Mouse (Mus musculus) retina, adult 2 months (tissue): Measurements from ENCODE around the gene Etnk1.

ENCODE experiments used
- DNase-seq: peaks from one replicate; pipeline ENCODE4 v3.0.0-alpha.2; 2012; ENCODE audit warnings: low read depth, low spot score

Etnk1 gene

GRCm38 (mm10) chr6:143212766-143213165 lies 45.7 kb downstream of the Etnk1 start:
- DNase-seq, result no peak

- no peak for DNase-seq
These were observed 46.4 kb downstream of the Etnk1 start for GRCm38 (mm10) chr6:143213461-143213860.

GRCm38 (mm10) chr6:143216221-143216620 lies 49.2 kb downstream of the Etnk1 start:
- DNase-seq, result no peak

- DNase-seq, result peak; percentile 40
These were observed 52.3 kb downstream of the Etnk1 start for GRCm38 (mm10) chr6:143219347-143219746.

- DNase-seq, result no peak
These were observed 54.2 kb downstream of the Etnk1 start for GRCm38 (mm10) chr6:143221245-143221644.

- no peak for DNase-seq
These were observed 57.0 kb downstream of the Etnk1 start for GRCm38 (mm10) chr6:143224057-143224456.

- no peak for DNase-seq
These were observed 57.9 kb downstream of the Etnk1 start for GRCm38 (mm10) chr6:143224885-143225284.

GRCm38 (mm10) chr6:143228696-143229095 lies 61.7 kb downstream of the Etnk1 start:
- no peak for DNase-seq

GRCm38 (mm10) chr6:143229906-143230305 lies 62.9 kb downstream of the Etnk1 start:
- DNase-seq, result no peak

GRCm38 (mm10) chr6:143230888-143231287 lies 63.9 kb downstream of the Etnk1 start:
- DNase-seq, result no peak

GRCm38 (mm10) chr6:143232718-143233117 lies 65.7 kb downstream of the Etnk1 start:
- DNase-seq, result no peak

- DNase-seq, result no peak
These were observed 67.8 kb downstream of the Etnk1 start for GRCm38 (mm10) chr6:143234868-143235267.

GRCm38 (mm10) chr6:143239362-143240074 lies 72.5 kb downstream of the Etnk1 start:
- DNase-seq, result no peak

GRCm38 (mm10) chr6:143243191-143243590 lies 76.2 kb downstream of the Etnk1 start:
- no peak for DNase-seq

- no peak for DNase-seq
These were observed 90.9 kb downstream of the Etnk1 start for GRCm38 (mm10) chr6:143257921-143258320.

- DNase-seq, result no peak
These were observed 92.2 kb downstream of the Etnk1 start for GRCm38 (mm10) chr6:143259169-143259629.

- no peak for DNase-seq
These were observed 93.0 kb downstream of the Etnk1 start for GRCm38 (mm10) chr6:143259870-143260559.

- no peak for DNase-seq
These were observed 93.7 kb downstream of the Etnk1 start for GRCm38 (mm10) chr6:143260560-143261288.

- DNase-seq, result no peak
These were observed 94.3 kb downstream of the Etnk1 start for GRCm38 (mm10) chr6:143261289-143261665.

- no peak for DNase-seq
These were observed 98.5 kb downstream of the Etnk1 start for GRCm38 (mm10) chr6:143265482-143265881.

GRCm38 (mm10) chr6:143279222-143279621 lies 112.2 kb downstream of the Etnk1 start:
- no peak for DNase-seq
